Mouse (Mus musculus) neural tube, embryonic 12.5 days (tissue): ENCODE measurements around the gene Pacs1. TPM values are rescaled to one million over a fixed set of nuclear protein-coding genes. Genes with fewer than 3 reads are reported as not detected.

ENCODE experiments used
- ATAC-seq: fragments of 200-750 bp; cut with Nextera tagmentation; 2 replicates; pipeline ENCODE4 v1.8.0; 2017; ENCODE audit warnings: low read depth, mild to moderate bottlenecking, moderate TSS enrichment, moderate library complexity; ENCODE audit not compliant: low FRiP score
- H3K27ac ChIP-seq: fragments of 300-500 bp; sonication (generic); 2 replicates; pipeline ENCODE4 v1.5.1; 2016
- H3K27me3 ChIP-seq: fragments of 300-500 bp; sonication (generic); replicated peaks from 2 replicates; pipeline ENCODE4 v1.6.1; 2016; ENCODE audit warnings: mild to moderate bottlenecking
- H3K36me3 ChIP-seq: fragments of 300-500 bp; sonication (generic); 2 replicates; pipeline ENCODE4 v1.6.1; 2016; ENCODE audit warnings: mild to moderate bottlenecking
- H3K4me1 ChIP-seq: fragments of 300-500 bp; sonication (generic); 2 replicates; pipeline ENCODE4 v1.6.1; 2016
- H3K4me2 ChIP-seq: fragments of 300-500 bp; sonication (generic); replicated peaks from 2 replicates; pipeline ENCODE4 v1.6.1; 2016; ENCODE audit warnings: mild to moderate bottlenecking
- H3K4me3 ChIP-seq: fragments of 300-500 bp; sonication (generic); 2 replicates; pipeline ENCODE4 v1.5.1; 2016
- H3K9ac ChIP-seq: fragments of 300-500 bp; sonication (generic); 2 replicates; pipeline ENCODE4 v1.6.1; 2016; ENCODE audit warnings: mild to moderate bottlenecking
- H3K9me3 ChIP-seq: fragments of 300-500 bp; sonication (generic); 2 replicates; pipeline ENCODE4 v1.6.1; 2016; ENCODE audit warnings: mild to moderate bottlenecking
- WGBS: fragments of 180-500 bp; shearing (Covaris S2); methylation state at CpG from one replicate; pipeline ENCODE4 v1.1.7; 2016; 5-methylcytosine and 5-hydroxymethylcytosine counted together
- polyA plus RNA-seq: library from polyadenylated mRNA; unstranded; fragments of >200 nt; fragmentation: Nextera tagmentation; extraction: Ambion mirVana; gene quantifications from 2 replicates; pipeline ENCODE4 v1.2.1, GENCODE M21; 2016

The Pacs1 gene
- polyA plus RNA-seq, 1 experiment from 2014 or later, result 35.0 TPM

DNA sequence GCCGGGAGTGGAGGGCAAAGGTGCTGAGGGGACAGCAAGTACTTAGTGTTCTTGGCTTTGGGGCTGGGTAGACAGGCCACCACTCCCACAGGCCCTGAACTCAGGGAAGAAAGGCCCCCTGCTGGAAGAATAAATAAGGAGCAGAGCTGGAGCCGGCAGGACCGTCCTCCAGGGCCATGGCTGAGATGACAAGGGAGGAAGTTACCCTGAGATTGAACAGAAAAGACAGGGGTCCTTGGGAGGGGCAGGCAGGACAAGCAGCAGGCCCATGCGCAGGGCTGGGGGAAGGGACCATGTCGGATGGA is 164.7 kb downstream of the Pacs1 start:
- Histone ChIP-seq H3K4me2 (no peak overlapping the region), H3K9me3 (no peaks in the 10 kb centered on the region), H3K9ac (no peak overlapping the region; the same call in 1 of the 2 replicates), H3K4me3 (no peak overlapping the region), H3K27ac (no peak overlapping the region), H3K4me1 (peaks cover 10% of the 10 kb centered on the region), H3K36me3 (peaks cover 78% of the 10 kb centered on the region), H3K27me3 (no peaks in the 10 kb centered on the region)
- ATAC-seq, result no peak
- 28% methylated on average over 5 of the region's 5 CpGs for WGBS

GRCm38 (mm10) chr19:5107556-5108270 is 165.2 kb downstream of the Pacs1 start:
- Histone ChIP-seq H3K4me1 (peaks cover 10% of the 10 kb centered on the region), H3K9me3 (no peaks in the 10 kb centered on the region), H3K4me3 (no peak overlapping the region), H3K27ac (no peak overlapping the region), H3K36me3 (peaks cover 79% of the 10 kb centered on the region), H3K9ac (no peak overlapping the region; the same call in 1 of the 2 replicates), H3K4me2 (no peak overlapping the region), H3K27me3 (no peaks in the 10 kb centered on the region)
- no peak for ATAC-seq
- WGBS, result 72% methylated on average over 18 of the region's 18 CpGs

GRCm38 (mm10) chr19:5106731-5107191 is 166.2 kb downstream of the Pacs1 start, which contains the start of gene Rab1b:
Gene Rab1b, minus strand, starts transcription at chr19:5107072.
- peaks cover 79% of the 10 kb centered on the region for H3K36me3 ChIP-seq
- no peaks in the 10 kb centered on the region for H3K9me3 ChIP-seq
- H3K4me1 ChIP-seq, result peaks cover 10% of the 10 kb centered on the region
- peak within 1 kb of the TSS; percentile 86 for H3K27ac ChIP-seq
- H3K27me3 ChIP-seq, result no peaks in the 10 kb centered on the region
- H3K9ac ChIP-seq, result peak within 1 kb of the TSS; percentile 80
- peak within 1 kb of the TSS; percentile 78 for H3K4me2 ChIP-seq
- peak; percentile 94 for ATAC-seq
- under 1% methylated on average over 46 of the region's 46 CpGs for WGBS
- H3K4me3 ChIP-seq, result peak within 1 kb of the TSS; percentile 65

DNA sequence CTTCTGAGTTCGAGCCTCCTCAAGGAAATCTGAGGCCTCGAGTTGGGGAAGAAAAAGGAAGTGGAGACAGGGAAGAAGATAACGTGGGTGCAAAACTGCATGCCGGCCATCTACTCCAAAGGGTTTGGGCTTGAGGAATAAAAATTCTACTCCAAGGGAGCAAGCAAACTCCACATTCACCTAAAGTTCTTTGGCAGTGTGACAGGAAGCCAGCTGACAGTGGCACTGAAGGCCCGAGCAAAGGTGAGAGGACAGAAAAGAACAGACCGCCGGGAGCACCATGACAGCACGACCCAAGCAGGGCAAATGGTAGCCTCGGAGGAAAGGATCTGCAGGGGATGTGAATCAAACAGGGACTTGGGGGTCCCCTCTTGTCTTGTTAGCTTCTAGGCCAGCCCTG is 166.8 kb downstream of the Pacs1 start:
- Histone ChIP-seq H3K9ac (peak overlapping the region; percentile 80), H3K4me3 (peak overlapping the region; percentile 65), H3K4me2 (peak overlapping the region; percentile 78), H3K36me3 (peaks cover 79% of the 10 kb centered on the region), H3K9me3 (no peaks in the 10 kb centered on the region), H3K4me1 (peaks cover 10% of the 10 kb centered on the region), H3K27me3 (no peaks in the 10 kb centered on the region), H3K27ac (no peak overlapping the region)
- 31% methylated on average over 9 of the region's 9 CpGs for WGBS
- ATAC-seq, result 0 out of 2 replicates have a peak, but pooled peaks have one; percentile 11

GRCm38 (mm10) chr19:5098363-5099143 is 174.4 kb downstream of the Pacs1 start, which contains the start of gene Cnih2:
Gene Cnih2, minus strand, starts transcription at chr19:5098521.
- ATAC-seq, result peak; percentile 37
- Histone ChIP-seq H3K9ac (peak within 1 kb of the TSS; percentile 96), H3K27ac (peak within 1 kb of the TSS; percentile 72), H3K4me2 (peak within 1 kb of the TSS; percentile 97), H3K4me3 (peak within 1 kb of the TSS; percentile 74), H3K4me1 (peaks cover 62% of the 10 kb centered on the region), H3K27me3 (no peaks in the 10 kb centered on the region), H3K9me3 (no peaks in the 10 kb centered on the region), H3K36me3 (peaks cover 50% of the 10 kb centered on the region)
- WGBS, result 2% methylated on average over 41 of the region's 48 CpGs

- peaks cover 50% of the 10 kb centered on the region for H3K36me3 ChIP-seq
- no peaks in the 10 kb centered on the region for H3K27me3 ChIP-seq
- H3K4me3 ChIP-seq, result peak overlapping the region; percentile 74
- ATAC-seq, result no peak
- no peaks in the 10 kb centered on the region for H3K9me3 ChIP-seq
- H3K27ac ChIP-seq, result peak overlapping the region; percentile 72
- H3K4me1 ChIP-seq, result peaks cover 66% of the 10 kb centered on the region
- 3% methylated on average over 29 of the region's 31 CpGs for WGBS
- H3K4me2 ChIP-seq, result peak overlapping the region; percentile 97
- H3K9ac ChIP-seq, result peak overlapping the region; percentile 96
Observed at GRCm38 (mm10) chr19:5097521-5098362, 175.2 kb downstream of the Pacs1 start.

- peaks cover 70% of the 10 kb centered on the region for H3K4me1 ChIP-seq
- peak overlapping the region; percentile 97 for H3K4me2 ChIP-seq
- peak overlapping the region; percentile 96 for H3K9ac ChIP-seq
- H3K9me3 ChIP-seq, result no peaks in the 10 kb centered on the region
- H3K27me3 ChIP-seq, result no peaks in the 10 kb centered on the region
- H3K36me3 ChIP-seq, result peaks cover 50% of the 10 kb centered on the region
- WGBS, result 11% methylated on average over 9 of the region's 9 CpGs
- 0 out of 2 replicates have a peak overlapping the region, but pooled peaks have one; percentile 7 for H3K27ac ChIP-seq
- no peak for ATAC-seq
- H3K4me3 ChIP-seq, result peak overlapping the region; percentile 74
Observed at GRCm38 (mm10) chr19:5095887-5096474, 176.9 kb downstream of the Pacs1 start.

DNA sequence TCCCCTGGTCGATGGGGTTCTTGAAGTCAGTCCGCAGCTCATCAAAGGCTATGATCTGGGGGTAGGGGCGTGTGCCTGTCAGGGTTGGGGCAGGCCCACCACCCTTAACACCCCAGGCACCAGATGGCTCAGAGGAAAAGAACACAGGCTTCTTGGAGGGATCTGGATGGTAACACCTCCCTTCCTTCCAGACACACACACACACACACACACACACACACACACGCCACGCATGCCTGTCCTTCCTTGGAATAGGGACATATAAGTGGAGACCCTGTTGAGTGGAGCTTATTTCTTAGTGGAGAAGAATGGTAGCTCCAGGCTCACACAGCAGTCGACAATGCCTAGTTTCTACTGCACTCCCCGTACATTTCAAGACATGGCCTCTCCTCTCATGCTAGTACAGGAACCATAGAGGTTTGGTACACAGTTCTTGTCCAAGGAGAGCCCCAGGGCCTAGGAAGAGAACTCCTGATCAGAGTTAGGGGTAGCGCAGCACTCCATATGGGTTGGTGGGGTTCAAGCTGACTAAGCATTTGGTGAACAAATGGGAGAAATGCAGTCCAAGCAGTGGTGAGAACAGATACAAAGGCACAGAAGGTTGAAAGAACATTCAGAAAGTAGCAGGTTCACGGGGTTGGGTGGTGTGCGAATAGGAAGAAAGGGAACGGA is 178.0 kb downstream of the Pacs1 start:
- peaks cover 70% of the 10 kb centered on the region for H3K4me1 ChIP-seq

GRCm38 (mm10) chr19:5094243-5094632 is 178.7 kb downstream of the Pacs1 start:
- H3K4me3 ChIP-seq, result peak overlapping the region; percentile 27
- H3K27me3 ChIP-seq, result no peaks in the 10 kb centered on the region
- peaks cover 67% of the 10 kb centered on the region for H3K4me1 ChIP-seq
- peak overlapping the region; percentile 97 for H3K4me2 ChIP-seq
- H3K27ac ChIP-seq, result peak overlapping the region; percentile 71; the same call in 1 of the 2 replicates
- H3K36me3 ChIP-seq, result peaks cover 40% of the 10 kb centered on the region
- peak; percentile 69 for ATAC-seq
- H3K9ac ChIP-seq, result 0 out of 2 replicates have a peak overlapping the region, but pooled peaks have one; percentile 21
- no peaks in the 10 kb centered on the region for H3K9me3 ChIP-seq
- under 1% methylated on average over 21 of the region's 21 CpGs for WGBS

More for the DNA sequence above, 178.0 kb downstream of the Pacs1 start:
- Histone ChIP-seq H3K36me3 (peaks cover 47% of the 10 kb centered on the region), H3K27me3 (no peaks in the 10 kb centered on the region), H3K4me2 (peak overlapping the region; percentile 97), H3K9me3 (no peaks in the 10 kb centered on the region), H3K27ac (peak overlapping the region; percentile 71; the same call in 1 of the 2 replicates), H3K9ac (peak overlapping the region; percentile 14; the same call in 1 of the 2 replicates), H3K4me3 (peak overlapping the region; percentile 27)
- WGBS, result 39% methylated on average over 11 of the region's 11 CpGs
- ATAC-seq, result peak; percentile 29; the same call in 1 of the 2 replicates

- H3K9ac ChIP-seq, result peak overlapping the region; percentile 21; the same call in 1 of the 2 replicates
- no peak; the same call in 1 of the 2 replicates for ATAC-seq
- peaks cover 38% of the 10 kb centered on the region for H3K36me3 ChIP-seq
- no peaks in the 10 kb centered on the region for H3K9me3 ChIP-seq
- no peak overlapping the region for H3K27ac ChIP-seq
- 74% methylated on average over 12 of the region's 12 CpGs for WGBS
- H3K4me3 ChIP-seq, result peak overlapping the region; percentile 7; the same call in 1 of the 2 replicates
- H3K27me3 ChIP-seq, result no peaks in the 10 kb centered on the region
- H3K4me1 ChIP-seq, result peaks cover 67% of the 10 kb centered on the region
- peak overlapping the region; percentile 97 for H3K4me2 ChIP-seq
Observed at GRCm38 (mm10) chr19:5093481-5094242, 179.3 kb downstream of the Pacs1 start.
